Mouse (Mus musculus) colon, adult 2 months (tissue): Measurements from ENCODE around the gene Rtl10. TPM values are rescaled to one million over a fixed set of nuclear protein-coding genes. Genes with fewer than 3 reads are reported as not detected.

Experiments
- polyA plus RNA-seq: library from polyadenylated mRNA; depleted of rRNA; stranded (reverse); fragments of >200 nt; gene quantifications from 2 replicates; pipeline ENCODE4 v1.2.3, GENCODE M21; 2012; rRNA removed

Rtl10 gene
- 6.4 and 6.5 TPM in 2 replicates for polyA plus RNA-seq

GRCm38 (mm10) chr16:18498558-18498990, at the start of gene Rtl10, which contains the start of gene Gnb1l:
TSS of gene Rtl10 (plus strand) at chr16:18498901.
TSS of gene Gnb1l (plus strand) at chr16:18498713.

Other genes starting within 250 kb of the Rtl10 start
- gene Gm49776, start 240.6 kb upstream of the Rtl10 start, polyA plus RNA-seq = not detected in 2 replicates
- gene Dgcr8, start 209.7 kb upstream of the Rtl10 start, polyA plus RNA-seq = 18.1 and 18.2 TPM in 2 replicates
- gene Tango2, start 150.8 kb upstream of the Rtl10 start, polyA plus RNA-seq = 45.5 and 51.7 TPM in 2 replicates
- gene Arvcf, start 150.7 kb upstream of the Rtl10 start, polyA plus RNA-seq = 20.2 and 20.5 TPM in 2 replicates
- 11.0 TPM in 2 replicates for gene Txnrd2, start 72.5 kb upstream of the Rtl10 start, polyA plus RNA-seq
- gene Comt, start 72.0 kb upstream of the Rtl10 start, polyA plus RNA-seq = 153 and 165 TPM in 2 replicates
- gene Gnb1l, start 188 bp upstream of the Rtl10 start, polyA plus RNA-seq = 8.4 and 8.9 TPM in 2 replicates
- 3.3 and 4.7 TPM in 2 replicates for gene Tbx1, start 91.8 kb downstream of the Rtl10 start, polyA plus RNA-seq
- gene Gp1bb, start 123.5 kb downstream of the Rtl10 start, polyA plus RNA-seq = 13.9 and 20.2 TPM in 2 replicates
- 46.3 and 58.6 TPM in 2 replicates for gene Gm49601, start 127.5 kb downstream of the Rtl10 start, polyA plus RNA-seq
- gene Sept5, start 131.1 kb downstream of the Rtl10 start, polyA plus RNA-seq = 76.0 and 94.1 TPM in 2 replicates